Mouse (Mus musculus): ENCODE results near the gene Fcf1.

Fcf1 gene

GRCm38 (mm10) chr12:84968831-84969655 is 1.7 kb upstream of the Fcf1 start:
- DNase-seq (ENCODE audit: low spot score), result peak; percentile 49

- DNase-seq (ENCODE audit: low spot score), result peak; percentile 28
These were observed 855 bp upstream of the Fcf1 start for GRCm38 (mm10) chr12:84969656-84970427.

GRCm38 (mm10) chr12:84979264-84979862 is 8.7 kb downstream of the Fcf1 start:
- DNase-seq (ENCODE audit: low spot score), result no peak

- no peak for DNase-seq (ENCODE audit: low spot score)
These were observed 18.8 kb downstream of the Fcf1 start for GRCm38 (mm10) chr12:84989456-84989855.

GRCm38 (mm10) chr12:84995112-84995761 is 24.5 kb downstream of the Fcf1 start:
- DNase-seq (ENCODE audit: low spot score), result no peak

GRCm38 (mm10) chr12:84996083-84996496 is 25.4 kb downstream of the Fcf1 start, which contains the start of gene Ylpm1:
Gene Ylpm1 (plus strand): TSS chr12:84996321.
- peak; percentile 96 for DNase-seq (ENCODE audit: low spot score)

GRCm38 (mm10) chr12:84996501-84997398 is 26.1 kb downstream of the Fcf1 start:
- DNase-seq (ENCODE audit: low spot score), result peak; percentile 68

GRCm38 (mm10) chr12:84999053-84999452 is 28.4 kb downstream of the Fcf1 start:
- no peak for DNase-seq (ENCODE audit: low spot score)

GRCm38 (mm10) chr12:85006206-85006605 is 35.5 kb downstream of the Fcf1 start:
- DNase-seq (ENCODE audit: low spot score), result no peak

GRCm38 (mm10) chr12:85007021-85007420 is 36.3 kb downstream of the Fcf1 start:
- no peak for DNase-seq (ENCODE audit: low spot score)

- no peak for DNase-seq (ENCODE audit: low spot score)
These were observed 39.1 kb downstream of the Fcf1 start for GRCm38 (mm10) chr12:85009776-85010175.

- DNase-seq (ENCODE audit: low spot score), result no peak
These were observed 39.8 kb downstream of the Fcf1 start for GRCm38 (mm10) chr12:85010541-85010940.

GRCm38 (mm10) chr12:85012185-85012584 is 41.5 kb downstream of the Fcf1 start:
- DNase-seq (ENCODE audit: low spot score), result peak; percentile 45

GRCm38 (mm10) chr12:85022071-85022470 is 51.4 kb downstream of the Fcf1 start:
- DNase-seq (ENCODE audit: low spot score), result no peak

GRCm38 (mm10) chr12:85032710-85033109 is 62.0 kb downstream of the Fcf1 start:
- peak; percentile 48 for DNase-seq (ENCODE audit: low spot score)

Data from c-Kit-positive CD71-positive TER-119-positive erythroid progenitor cells, embryonic 14.5 days (primary cell).